Mouse (Mus musculus) heart, postnatal 0 days (tissue): ENCODE data around the gene Raver2. TPM values are rescaled to one million over a fixed set of nuclear protein-coding genes. Genes with fewer than 3 reads are reported as not detected.

Experiments used
- ATAC-seq: fragments of 200-750 bp; cut with Nextera tagmentation; 2 replicates; pipeline ENCODE4 v1.8.0; 2017; ENCODE audit warnings: low read depth, moderate number of reproducible peaks, moderate library complexity; ENCODE audit not compliant: insufficient read depth
- DNase-seq: peaks from one replicate; pipeline ENCODE4 v3.0.0-alpha.2; 2016; ENCODE audit warnings: low spot score
- H3K27ac ChIP-seq: fragments of 300-500 bp; sonication (generic); 2 replicates; pipeline ENCODE4 v1.5.1; 2014; ENCODE audit warnings: low read depth, mild to moderate bottlenecking
- H3K27me3 ChIP-seq: fragments of 300-500 bp; sonication (generic); 2 replicates; pipeline ENCODE4 v1.6.1; 2014; ENCODE audit warnings: low read length, mixed read lengths; ENCODE audit not compliant: control insufficient read depth, insufficient read depth
- H3K36me3 ChIP-seq: fragments of 300-500 bp; sonication (generic); replicated peaks from 2 replicates; pipeline ENCODE4 v1.6.1; 2014; ENCODE audit warnings: low read length, mixed read lengths; ENCODE audit not compliant: control insufficient read depth, insufficient read depth
- H3K4me1 ChIP-seq: fragments of 300-500 bp; sonication (generic); 2 replicates; pipeline ENCODE4 v1.6.1; 2014; ENCODE audit warnings: antibody characterized with exemption; ENCODE audit not compliant: control insufficient read depth, insufficient read depth
- H3K4me2 ChIP-seq: fragments of 300-500 bp; sonication (generic); 2 replicates; pipeline ENCODE4 v1.6.1; 2014; ENCODE audit warnings: low read depth, mild to moderate bottlenecking, low read length, moderate library complexity
- H3K4me3 ChIP-seq: fragments of 300-500 bp; sonication (generic); 2 replicates; pipeline ENCODE4 v1.5.1; 2014; ENCODE audit warnings: low read depth, low read length
- H3K9ac ChIP-seq: fragments of 300-500 bp; sonication (generic); replicated peaks from 2 replicates; pipeline ENCODE4 v1.6.1; 2014; ENCODE audit warnings: low read depth, low read length, mixed read lengths
- H3K9me3 ChIP-seq: fragments of 300-500 bp; sonication (generic); replicated peaks from 2 replicates; pipeline ENCODE4 v1.6.1; 2016; ENCODE audit warnings: low read length; ENCODE audit not compliant: control insufficient read depth
- CTCF ChIP-seq: IDR thresholded peaks from 2 replicates; pipeline ENCODE4 v1.5.1; 2016; ENCODE audit warnings: antibody characterized with exemption, control low read depth, low read depth
- EP300 ChIP-seq: IDR thresholded peaks from 2 replicates; pipeline ENCODE4 v1.6.1; 2016; ENCODE audit warnings: antibody characterized with exemption, low read depth
- WGBS: fragments of 180-500 bp; shearing (Covaris S2); extraction: QIAGEN DNeasy Blood & Tissue Kit; methylation state at CpG from one replicate; pipeline ENCODE4 v1.1.7; 2014; 5-methylcytosine and 5-hydroxymethylcytosine counted together
- polyA plus RNA-seq: library from polyadenylated mRNA; unstranded; fragments of >200 nt; fragmentation: Nextera tagmentation; extraction: Ambion mirVana; gene quantifications from 2 replicates; pipeline ENCODE4 v1.2.1, GENCODE M21; 2015
- total RNA-seq: library from RNA; depleted of rRNA; stranded (reverse); fragments of >200 nt; gene quantifications from 2 replicates; pipeline ENCODE4 v1.2.3, GENCODE M21; 2014; ENCODE audit warnings: low replicate concordance

Gene Raver2
- total and polyA plus RNA-seq, 2 experiments from 2014 or later: 1.7 to 4.0 TPM

- Histone ChIP-seq H3K36me3 (no peaks in the 10 kb centered on the region), H3K9me3 (no peaks in the 10 kb centered on the region), H3K4me1 (no peaks in the 10 kb centered on the region), H3K4me2 (no peak overlapping the region), H3K27me3 (no peaks in the 10 kb centered on the region), H3K4me3 (no peak overlapping the region), H3K9ac (no peak overlapping the region), H3K27ac (no peak overlapping the region)
- ATAC-seq (no peak), DNase-seq (no peak)
- TF ChIP-seq EP300 (no peak), CTCF (no peak)
- 71% methylated on average over 5 of the region's 5 CpGs for WGBS
These were observed 33.7 kb upstream of the Raver2 start for GRCm38 (mm10) chr4:101035131-101035530.

- H3K27ac ChIP-seq: no peak overlapping the region
- WGBS: 75% methylated on average over 7 of the region's 7 CpGs
- no peak overlapping the region for H3K4me2 ChIP-seq
- DNase-seq (no peak), ATAC-seq (no peak)
- H3K36me3 ChIP-seq: no peaks in the 10 kb centered on the region
- H3K9me3 ChIP-seq: no peaks in the 10 kb centered on the region
- no peaks in the 10 kb centered on the region for H3K4me1 ChIP-seq
- no peaks in the 10 kb centered on the region for H3K27me3 ChIP-seq
- TF ChIP-seq CTCF (no peak), EP300 (no peak)
- no peak overlapping the region for H3K9ac ChIP-seq
- H3K4me3 ChIP-seq: no peak overlapping the region
These were observed 31.6 kb upstream of the Raver2 start for GRCm38 (mm10) chr4:101037156-101037555.

GRCm38 (mm10) chr4:101043691-101044090, 25.1 kb upstream of the Raver2 start:
- no peaks in the 10 kb centered on the region for H3K36me3 ChIP-seq
- ATAC-seq (no peak), DNase-seq (no peak)
- no peak overlapping the region for H3K4me3 ChIP-seq
- TF ChIP-seq CTCF: no peak
- no peak for TF ChIP-seq EP300
- no peaks in the 10 kb centered on the region for H3K4me1 ChIP-seq
- H3K9me3 ChIP-seq: no peaks in the 10 kb centered on the region
- WGBS: 64% methylated on average over 2 of the region's 2 CpGs
- no peaks in the 10 kb centered on the region for H3K27me3 ChIP-seq
- no peak overlapping the region for H3K9ac ChIP-seq
- H3K4me2 ChIP-seq: no peak overlapping the region
- H3K27ac ChIP-seq: no peak overlapping the region

GRCm38 (mm10) chr4:101044149-101044548, 24.6 kb upstream of the Raver2 start:
- TF ChIP-seq CTCF (no peak), EP300 (no peak)
- ATAC-seq (no peak), DNase-seq (no peak)
- H3K27me3 ChIP-seq: no peaks in the 10 kb centered on the region
- H3K4me1 ChIP-seq: no peaks in the 10 kb centered on the region
- H3K4me3 ChIP-seq: no peak overlapping the region
- H3K4me2 ChIP-seq: no peak overlapping the region
- no peak overlapping the region for H3K27ac ChIP-seq
- H3K36me3 ChIP-seq: no peaks in the 10 kb centered on the region
- no peak overlapping the region for H3K9ac ChIP-seq
- no peaks in the 10 kb centered on the region for H3K9me3 ChIP-seq

- H3K4me2 ChIP-seq: no peak overlapping the region
- DNase-seq (no peak), ATAC-seq (no peak)
- TF ChIP-seq CTCF: no peak
- TF ChIP-seq EP300: no peak
- H3K27ac ChIP-seq: no peak overlapping the region
- H3K27me3 ChIP-seq: no peaks in the 10 kb centered on the region
- no peaks in the 10 kb centered on the region for H3K36me3 ChIP-seq
- 68% methylated on average over 4 of the region's 4 CpGs for WGBS
- no peaks in the 10 kb centered on the region for H3K4me1 ChIP-seq
- no peak overlapping the region for H3K4me3 ChIP-seq
- no peak overlapping the region for H3K9ac ChIP-seq
- H3K9me3 ChIP-seq: no peaks in the 10 kb centered on the region
These were observed 22.2 kb upstream of the Raver2 start for GRCm38 (mm10) chr4:101046576-101046975.

- no peaks in the 10 kb centered on the region for H3K9me3 ChIP-seq
- ATAC-seq (no peak), DNase-seq (no peak)
- no peaks in the 10 kb centered on the region for H3K27me3 ChIP-seq
- no peaks in the 10 kb centered on the region for H3K4me1 ChIP-seq
- H3K9ac ChIP-seq: no peak overlapping the region
- no peaks in the 10 kb centered on the region for H3K36me3 ChIP-seq
- H3K4me2 ChIP-seq: no peak overlapping the region
- no peak overlapping the region for H3K4me3 ChIP-seq
- no peak overlapping the region for H3K27ac ChIP-seq
- TF ChIP-seq EP300: no peak
- no peak for TF ChIP-seq CTCF
- WGBS: 52% methylated on average over 2 of the region's 2 CpGs
These were observed 6.6 kb upstream of the Raver2 start for GRCm38 (mm10) chr4:101062146-101062545.
